Mouse (Mus musculus): ENCODE results near the gene Gart.

Gart gene

DNA sequence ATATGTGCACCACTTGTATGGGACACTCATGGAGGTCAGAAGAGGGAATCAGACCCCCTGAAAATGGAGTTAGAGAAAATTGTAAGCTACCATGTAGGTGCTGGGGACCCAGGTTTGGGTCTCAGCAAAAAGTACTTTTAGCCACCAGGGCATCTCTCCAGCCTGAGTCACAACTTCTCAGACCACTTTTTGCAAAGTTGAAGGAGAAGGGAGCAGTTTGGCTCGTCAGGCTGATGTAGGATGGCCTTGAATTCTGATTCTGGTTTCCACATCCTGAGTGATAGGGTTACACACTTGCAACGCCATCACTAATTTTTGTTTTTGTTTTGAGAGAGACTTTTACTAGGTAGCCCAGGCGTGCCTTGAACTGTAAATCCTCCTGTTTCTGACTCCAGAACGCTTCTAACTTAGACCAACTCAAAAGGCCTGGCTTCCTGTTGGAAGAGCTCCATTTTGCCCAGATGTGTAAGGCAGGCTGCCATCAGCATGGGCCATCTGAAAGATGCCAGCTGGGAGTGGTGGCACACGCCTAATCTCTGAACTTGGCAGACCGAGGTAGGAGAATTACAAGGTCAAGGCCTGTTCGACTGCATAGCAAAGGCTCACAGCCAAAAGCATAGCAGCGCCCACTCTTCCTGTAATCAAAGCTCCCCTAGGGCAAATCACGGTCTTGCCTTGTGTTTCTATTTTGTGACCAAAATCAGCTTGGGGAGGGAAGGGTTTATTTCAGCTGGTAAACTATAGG lies 37.1 kb downstream of the Gart start:
- no peak for DNase-seq (ENCODE audit: low spot score)

DNA sequence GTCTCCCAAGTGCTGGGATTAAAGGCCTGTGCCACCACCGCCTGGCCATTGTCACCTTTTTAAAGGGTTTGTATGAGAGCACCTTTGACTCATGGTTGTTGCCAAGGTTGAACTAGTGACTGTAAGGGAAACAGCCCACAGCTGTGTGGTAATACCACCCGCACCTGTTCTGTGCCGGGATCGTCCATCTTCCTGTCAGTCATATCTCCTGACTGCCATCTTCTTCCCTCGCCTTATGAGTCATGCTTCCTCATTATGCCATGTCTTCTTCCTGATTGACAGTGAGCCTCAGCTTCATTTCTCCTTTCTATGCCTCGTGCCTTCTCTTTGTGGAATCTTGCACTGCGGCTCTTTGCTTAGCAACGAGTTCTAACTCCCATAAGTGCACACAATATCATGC lies 39.8 kb downstream of the Gart start:
- DNase-seq (ENCODE audit: low spot score) = no peak

DNA sequence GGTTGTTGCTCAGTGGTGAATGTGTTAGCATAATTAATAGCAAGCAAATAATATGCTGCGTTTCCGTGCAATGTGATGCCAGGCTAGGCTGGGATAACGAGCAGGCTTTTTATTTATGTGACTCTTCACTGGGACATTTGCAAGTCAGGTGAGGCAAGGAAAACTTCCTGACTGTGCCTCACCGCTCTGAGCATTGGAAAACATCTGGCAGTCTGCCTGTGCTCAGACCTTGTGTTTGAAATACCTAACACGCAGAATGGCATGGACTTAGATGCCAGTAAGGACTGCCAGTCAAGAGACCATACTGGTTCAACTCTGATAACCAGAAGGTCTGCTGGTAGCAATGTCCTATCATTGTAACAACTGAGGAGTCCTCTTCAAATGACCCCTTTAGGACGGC lies 41.6 kb downstream of the Gart start:
- DNase-seq (ENCODE audit: low spot score) = no peak

DNA sequence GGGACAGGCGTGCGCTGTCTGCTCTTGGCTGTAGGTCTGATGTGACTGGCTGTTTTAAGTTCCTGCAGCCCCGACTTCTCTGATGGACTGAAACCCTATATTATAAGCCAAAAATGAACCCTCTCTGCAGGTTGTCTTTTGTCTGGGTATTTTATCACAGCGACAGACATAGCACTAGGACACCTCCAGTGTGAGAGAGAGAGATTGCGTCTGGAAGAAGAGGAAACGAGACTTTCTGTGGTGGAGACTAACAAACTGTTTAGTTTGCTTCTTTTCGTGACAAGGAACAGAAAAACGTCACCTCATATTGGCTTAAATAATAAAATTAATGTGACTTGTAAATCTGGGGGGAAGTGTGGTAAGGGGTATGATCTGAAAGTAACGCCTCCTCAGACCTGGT lies 45.1 kb downstream of the Gart start:
- no peak for DNase-seq (ENCODE audit: low spot score)

DNA sequence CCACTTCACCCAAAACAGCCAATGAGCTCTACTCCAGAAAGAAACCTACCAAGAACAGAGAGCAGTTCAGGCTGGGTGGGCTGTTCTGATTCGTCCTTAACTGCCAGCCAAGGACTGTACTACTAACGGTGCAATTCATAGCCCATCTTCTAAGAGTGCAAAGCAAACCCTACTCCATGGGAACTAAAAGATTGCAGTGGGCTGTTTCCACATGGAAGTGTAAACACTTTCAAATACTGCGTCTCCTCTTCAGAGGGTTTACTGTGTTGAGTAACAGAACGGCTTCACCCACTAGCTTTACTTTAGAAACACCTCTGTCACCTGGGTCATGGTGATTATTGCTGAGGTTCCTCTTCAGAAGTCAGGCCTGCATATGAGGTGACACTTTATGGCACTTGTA lies 45.7 kb downstream of the Gart start:
- DNase-seq (ENCODE audit: low spot score) = no peak

DNA sequence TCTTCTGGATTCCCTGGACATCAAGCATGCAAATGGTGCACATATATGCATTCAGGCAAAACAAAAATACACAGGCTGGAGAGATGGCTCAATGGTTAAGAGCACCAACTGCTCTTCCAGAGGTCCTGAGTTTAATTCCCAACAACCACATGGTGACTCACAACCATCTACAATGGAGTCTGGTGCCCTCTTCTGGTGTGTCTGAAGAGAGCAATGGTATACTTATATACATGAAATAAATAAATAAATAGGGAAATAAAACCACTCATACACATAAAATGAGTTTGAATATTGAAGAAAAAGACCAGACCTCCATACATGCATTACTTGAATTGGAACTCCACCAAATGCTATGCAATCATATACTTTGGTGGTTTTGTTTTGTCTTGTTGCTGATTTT lies 47.5 kb downstream of the Gart start:
- DNase-seq (ENCODE audit: low spot score) = no peak

DNA sequence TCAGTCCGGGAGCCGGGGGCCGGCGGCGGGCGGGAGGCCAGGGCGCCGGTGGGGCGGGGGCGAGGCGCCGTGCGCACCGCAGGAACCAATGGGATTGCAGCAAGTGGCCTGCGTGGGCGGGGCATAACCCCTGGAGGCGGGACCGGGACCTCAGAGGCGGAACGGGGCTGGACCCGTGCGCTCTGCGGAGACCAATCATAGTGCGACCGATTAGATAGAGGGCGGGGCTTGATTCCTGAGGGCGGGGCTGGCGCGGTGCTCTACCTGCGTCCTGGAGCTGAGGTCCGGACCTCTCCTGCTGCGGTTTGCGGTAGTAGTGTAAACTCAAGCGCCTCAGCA lies 49.1 kb downstream of the Gart start, which contains the start of gene Tmem50b:
Tmem50b (minus strand) TSS at position 129 of the 339 bp plus-strand sequence.
- DNase-seq (ENCODE audit: low spot score) = peak; percentile 96

DNA sequence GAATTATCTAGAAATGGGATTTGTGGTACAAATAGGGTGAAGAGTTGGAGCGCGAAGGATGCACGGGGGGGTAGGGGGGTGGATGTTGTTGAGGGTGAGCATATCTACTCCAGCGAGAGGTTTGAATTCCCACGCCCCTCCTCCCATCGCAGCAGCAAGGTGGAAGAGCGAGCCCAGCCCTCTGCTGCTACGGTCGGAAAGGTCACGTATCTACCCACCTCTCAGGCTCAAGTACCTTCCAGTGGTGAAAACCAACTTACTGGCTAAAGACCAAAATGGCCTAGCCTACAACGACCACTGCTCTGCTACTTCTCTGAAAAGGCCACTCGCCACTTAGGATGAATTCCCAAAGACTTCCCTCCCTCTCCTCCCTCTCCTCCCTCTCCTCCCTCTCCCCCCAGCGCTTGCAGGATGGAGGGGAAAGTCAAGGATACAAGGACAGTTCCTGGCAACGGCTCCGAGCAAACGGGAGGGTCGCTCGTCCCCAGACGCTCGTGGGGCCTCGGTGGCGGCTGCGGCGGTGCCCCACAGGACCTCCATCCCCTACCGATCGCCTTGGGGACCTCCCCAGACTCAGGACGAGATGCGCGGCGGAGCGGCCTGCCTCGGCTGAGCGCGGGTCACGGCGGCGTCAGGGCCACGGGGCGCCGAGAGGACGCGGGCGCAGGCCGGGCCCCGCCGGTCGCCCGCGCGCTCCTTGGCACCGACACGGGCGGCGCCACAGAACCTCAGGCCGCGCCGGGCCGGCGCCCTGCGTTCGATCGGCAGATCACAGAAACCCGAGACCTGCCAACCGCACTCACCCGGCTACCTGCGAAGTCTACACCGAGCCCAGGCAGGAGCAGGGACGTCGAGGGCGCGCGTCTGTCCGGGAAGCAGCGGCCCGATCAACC lies 49.7 kb downstream of the Gart start:
- DNase-seq (ENCODE audit: low spot score) = no peak

DNA sequence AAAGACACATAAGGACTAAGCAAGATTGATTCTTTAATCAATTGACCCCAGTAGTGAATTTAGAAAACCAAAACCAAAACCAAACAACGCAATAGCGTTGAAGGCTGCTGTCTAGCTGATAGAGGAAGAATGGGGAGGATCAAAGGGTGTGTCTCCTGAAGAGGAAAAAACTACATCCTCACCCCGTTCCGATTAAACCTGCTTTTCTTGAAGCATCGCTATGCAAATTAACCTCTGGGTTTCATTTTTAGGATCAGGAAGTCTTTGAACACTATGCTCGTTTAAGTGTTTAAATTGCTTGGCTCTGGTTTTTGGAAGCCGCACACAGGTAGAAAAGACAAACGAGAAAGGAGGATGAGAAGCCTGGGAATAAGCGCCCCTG lies 50.4 kb downstream of the Gart start:
- DNase-seq (ENCODE audit: low spot score) = peak; percentile 37

DNA sequence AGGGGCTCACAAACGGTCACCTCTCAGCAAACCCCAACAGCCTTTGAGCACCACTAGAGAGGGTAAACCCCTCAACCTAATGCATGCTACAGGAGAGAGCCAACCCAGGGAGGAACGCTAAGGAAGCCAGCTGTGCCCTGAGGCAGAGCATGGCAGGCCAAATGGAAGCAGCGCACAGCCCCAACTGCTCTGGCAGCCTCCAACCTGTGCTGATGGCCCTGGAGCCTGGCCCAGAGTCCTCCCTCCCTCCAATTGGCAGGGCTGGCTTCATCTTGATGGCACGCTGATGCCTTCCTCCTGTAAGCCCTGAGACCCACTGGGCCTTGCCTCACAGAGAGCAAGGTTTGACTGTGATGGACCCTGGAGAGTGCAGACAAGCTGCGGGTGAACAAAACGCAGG lies 51.7 kb downstream of the Gart start:
- no peak for DNase-seq (ENCODE audit: low spot score)

DNA sequence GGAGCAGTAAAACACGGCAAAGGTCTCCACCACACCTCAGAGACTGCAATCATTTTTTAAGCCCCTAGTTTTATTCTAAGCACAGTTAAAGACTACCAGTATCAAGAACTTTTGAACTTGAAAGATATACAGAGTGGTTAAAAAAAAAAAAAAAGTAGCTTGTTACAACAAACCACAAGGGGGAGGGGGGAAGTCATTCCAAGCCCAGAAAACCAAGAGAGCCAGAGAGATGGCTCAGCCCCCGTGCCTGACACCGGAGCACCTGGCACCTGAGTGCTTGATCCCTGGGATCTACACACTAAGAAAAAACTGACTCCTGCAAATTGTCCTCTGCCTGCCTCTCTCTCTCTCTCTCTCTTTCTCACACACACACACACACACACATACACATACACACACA lies 53.5 kb downstream of the Gart start:
- no peak for DNase-seq (ENCODE audit: low spot score)

DNA sequence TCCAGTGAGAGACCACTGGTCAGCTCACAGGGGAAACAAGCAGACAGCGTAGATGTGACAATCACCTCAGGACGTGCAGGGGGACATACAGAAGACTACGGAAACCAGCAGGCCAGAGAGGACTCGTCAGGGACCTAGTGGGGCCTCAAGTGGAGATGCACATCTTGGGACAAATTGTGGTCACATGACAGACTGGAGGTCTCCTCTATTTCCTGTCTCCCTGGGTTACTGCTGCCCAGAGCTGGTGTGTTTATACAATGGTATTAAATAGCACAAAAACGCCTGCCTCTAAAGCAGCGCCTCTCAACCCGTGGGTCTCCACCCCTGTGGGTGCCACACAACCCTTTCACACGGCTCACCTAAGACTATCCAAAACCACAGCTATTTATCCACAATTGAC lies 54.6 kb downstream of the Gart start:
- DNase-seq (ENCODE audit: low spot score) = no peak

DNA sequence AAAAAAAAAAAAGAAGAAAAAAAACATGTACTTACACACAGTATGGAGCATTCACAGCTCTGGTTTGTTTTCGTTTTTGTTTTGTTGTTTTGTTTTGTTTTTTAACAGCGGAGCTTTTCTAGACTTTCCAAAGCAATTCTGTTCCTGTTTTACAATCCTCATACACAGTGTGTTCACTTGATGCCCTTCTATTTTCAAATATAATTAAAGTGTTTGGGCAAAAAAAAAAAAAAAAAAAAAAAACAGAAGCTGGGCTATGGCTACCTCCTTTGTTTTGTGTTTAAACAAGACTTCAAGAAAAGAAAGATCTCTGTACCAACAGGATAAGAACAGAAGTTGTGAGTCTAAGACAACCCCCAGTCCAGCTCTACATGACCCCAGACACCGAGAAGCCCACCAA lies 58.0 kb downstream of the Gart start:
- no peak for DNase-seq (ENCODE audit: low spot score)

DNA sequence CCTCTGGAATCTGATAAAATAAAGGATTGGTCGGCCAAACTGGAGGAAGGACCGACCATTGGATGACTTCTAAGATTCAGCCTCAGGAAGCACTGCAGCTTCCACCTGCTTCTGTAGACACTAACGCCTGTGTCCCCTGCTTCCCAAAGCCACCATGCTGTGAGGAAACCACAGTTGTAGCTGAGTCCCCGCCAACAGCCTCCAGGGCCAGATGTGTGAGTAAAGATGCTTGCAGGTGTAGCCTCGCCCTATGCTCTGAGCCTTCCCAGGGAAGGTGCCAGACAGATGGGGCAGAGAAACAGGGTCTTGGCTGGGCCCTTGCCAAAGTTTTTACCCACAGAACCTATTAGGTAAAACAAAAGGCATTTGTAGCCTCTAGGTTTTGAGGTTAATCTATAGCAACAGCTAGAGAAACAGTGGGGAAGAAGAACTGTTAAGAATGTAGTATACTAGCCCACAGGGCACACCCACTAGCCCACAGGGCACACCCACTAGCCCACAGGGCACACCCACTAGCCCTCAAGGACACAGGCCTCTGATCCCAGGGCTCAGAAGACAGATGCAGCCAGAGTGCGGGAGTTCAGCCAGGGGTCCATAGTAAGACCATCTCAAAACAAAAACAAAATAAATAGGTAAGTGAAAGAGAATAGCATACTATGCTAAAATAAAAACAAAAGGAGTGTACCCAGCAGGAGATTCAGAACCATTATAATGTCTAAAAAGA lies 58.9 kb downstream of the Gart start:
- DNase-seq (ENCODE audit: low spot score) = no peak

DNA sequence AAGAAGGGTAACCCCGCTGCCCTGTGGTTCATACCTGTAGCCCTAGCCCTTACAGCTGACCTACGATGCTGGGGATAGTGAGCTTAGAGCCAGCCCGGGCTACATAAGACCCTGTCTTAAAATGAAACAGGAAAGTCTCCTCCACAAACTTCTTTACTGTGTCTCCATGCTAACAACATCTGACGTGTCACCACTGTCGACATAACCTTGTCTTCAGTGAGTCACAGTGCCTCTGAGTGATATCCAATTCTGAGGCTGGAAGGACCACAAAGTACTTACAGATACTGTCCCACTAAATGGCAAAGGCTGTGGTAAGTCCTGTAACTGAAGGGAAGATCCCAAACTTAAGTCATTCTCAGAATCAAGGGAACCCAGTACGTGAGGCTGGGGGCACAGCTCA lies 60.5 kb downstream of the Gart start:
- DNase-seq (ENCODE audit: low spot score) = no peak

DNA sequence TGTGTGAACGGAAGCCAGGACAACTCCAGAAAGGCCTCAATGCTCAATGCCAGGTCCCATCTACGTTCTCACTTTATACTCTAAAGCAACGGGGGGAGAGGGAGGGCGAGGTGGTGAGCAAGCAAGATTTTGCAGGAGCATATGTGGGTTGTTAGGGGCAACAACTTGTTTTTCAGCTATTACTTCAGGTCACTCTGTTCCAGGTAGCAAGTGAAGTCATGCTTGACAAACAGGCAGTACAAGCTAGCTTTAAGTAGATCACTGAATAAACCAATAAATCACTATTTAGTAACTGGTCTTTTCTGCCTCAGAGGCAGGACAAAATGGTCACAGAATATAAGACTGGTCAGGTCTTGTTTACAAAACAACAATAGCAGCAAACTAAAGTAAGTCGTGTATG lies 61.1 kb downstream of the Gart start:
- no peak for DNase-seq (ENCODE audit: low spot score)

DNA sequence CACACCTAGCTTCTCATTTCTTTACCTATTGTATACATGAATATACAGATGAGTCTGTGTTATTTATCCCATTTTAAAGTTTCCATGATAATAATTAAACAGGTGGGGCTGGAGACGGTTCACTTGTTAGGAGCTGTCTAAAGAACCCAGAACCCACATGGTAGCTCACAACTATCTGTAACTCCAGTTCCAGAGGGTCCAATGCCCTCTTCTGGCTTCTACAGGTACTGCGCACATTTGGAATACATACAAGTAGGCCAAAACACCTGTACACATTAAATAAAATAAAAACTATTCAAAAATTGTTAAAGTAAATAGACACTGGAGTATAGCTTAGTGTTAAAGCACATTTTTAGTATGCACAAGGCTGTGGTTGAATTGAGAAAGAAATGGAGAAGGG lies 64.4 kb downstream of the Gart start:
- DNase-seq (ENCODE audit: low spot score) = peak; percentile 62

DNA sequence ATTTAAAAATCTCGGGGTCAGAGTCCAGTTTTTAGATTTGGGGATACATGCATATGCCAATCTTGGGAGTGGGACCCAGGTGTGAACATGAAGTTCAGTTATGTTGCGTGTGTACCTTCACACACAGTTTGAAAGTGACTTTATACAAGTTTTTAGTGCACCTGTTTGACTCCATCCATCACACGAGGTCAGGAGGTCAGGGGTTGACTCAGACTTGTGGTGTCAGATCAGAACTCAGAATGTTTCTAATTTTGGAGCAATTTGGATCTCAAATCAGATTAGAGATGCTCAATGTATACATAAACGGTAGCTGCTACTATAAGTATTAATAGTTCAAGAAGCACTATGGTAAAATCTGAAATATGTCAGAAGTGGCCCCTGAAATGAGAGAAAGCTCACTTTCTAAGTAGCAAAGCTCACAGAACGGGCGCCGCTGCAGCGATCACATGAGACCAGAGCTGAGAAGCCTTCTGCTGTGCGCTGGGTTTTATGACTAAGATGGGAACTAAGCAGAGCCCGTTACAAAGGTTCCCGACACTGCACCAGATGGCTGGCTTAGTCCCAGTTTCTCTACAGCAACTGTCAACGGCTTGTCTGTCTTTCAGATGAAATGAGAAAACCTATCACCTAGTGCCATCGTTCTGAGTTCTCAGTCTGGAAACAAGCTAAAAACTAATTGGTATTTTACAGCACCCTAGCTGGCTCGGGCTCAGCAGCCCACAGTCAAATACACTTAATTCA lies 67.6 kb downstream of the Gart start:
- no peak for DNase-seq (ENCODE audit: low spot score)

DNA sequence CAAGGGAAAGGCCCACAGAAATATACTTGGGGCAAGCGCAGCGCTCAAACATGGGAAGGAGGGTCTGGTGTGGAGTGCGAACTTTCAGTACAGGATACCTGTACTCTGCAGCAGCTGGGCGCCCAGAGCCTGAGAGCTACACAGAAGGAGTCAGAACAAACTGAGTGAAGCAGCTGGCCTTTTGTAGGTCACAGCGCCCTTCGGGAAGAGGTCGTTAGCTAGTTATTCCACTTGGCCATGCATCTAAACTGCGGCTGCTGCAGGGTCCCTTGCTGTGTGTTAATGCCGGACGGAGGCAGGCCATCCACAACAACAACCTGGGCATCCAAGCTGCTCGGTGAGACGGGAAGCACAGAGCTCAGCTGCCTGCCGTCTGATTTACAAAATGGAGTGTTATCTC lies 71.6 kb downstream of the Gart start:
- DNase-seq (ENCODE audit: low spot score) = no peak

Measured in c-Kit-positive CD71-positive TER-119-positive erythroid progenitor cells, embryonic 14.5 days (primary cell).